Comparison of ENCODE assay signal across 8 mouse cellular contexts in the genomic region with DNA sequence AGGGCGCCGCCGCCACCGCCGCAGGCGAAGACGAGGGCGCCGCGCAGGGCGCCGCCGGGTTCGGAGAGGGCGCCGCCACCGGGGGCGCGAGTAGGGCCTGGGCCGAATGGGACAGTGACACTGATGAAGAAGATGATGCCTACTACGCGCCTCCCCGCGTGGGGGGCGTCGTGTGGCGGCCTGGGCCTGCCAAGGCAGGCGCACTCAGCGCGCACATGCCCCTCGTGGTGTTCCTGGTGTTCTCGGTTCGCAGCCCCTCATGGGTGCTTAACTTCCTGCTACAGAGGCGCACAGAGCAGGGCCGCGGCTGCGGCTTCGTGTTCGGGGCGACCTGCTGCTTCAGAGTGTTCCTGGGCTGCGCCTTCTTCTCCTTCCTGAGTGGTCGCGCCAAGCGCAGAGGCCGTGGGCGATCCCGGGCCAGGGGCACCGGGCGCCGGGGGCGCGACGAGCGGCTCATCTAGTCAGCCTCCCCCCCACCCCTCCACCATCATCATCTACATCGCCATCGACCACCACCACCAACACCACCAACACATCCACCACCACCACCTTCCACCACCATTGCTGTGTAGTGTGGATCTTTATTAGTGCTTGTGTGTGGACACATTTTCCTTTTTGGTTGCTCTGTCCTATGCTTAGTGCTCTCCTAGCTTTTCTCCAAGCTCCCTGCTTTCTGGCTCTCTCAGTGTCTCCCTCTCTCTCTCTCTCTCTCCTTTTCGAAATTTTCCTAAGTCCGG. TPM values are rescaled to one million over a fixed set of nuclear protein-coding genes. Genes with fewer than 3 reads are reported as not detected.
DNase-seq lines count a peak whose midpoint lies in the region; ATAC-seq lines count a peak whose summit lies in the region.

No protein-coding gene starts in this region.

- H3K9me3 ChIP-seq in embryonic facial prominence, embryonic 11.5 days (replicated peaks; ENCODE audit: control insufficient read depth, low read length) = no peaks in the 10 kb centered on the region
- H3K9me3 ChIP-seq in hindbrain, embryonic 15.5 days = no peaks in the 10 kb centered on the region
- no peaks in the 10 kb centered on the region; the same call in 1 of the 2 replicates for H3K9me3 ChIP-seq in liver, embryonic 13.5 days (replicated peaks)
- H3K9me3 ChIP-seq in neural tube, embryonic 13.5 days = no peaks in the 10 kb centered on the region

- 50% methylated on average over 50 of the region's 58 CpGs for WGBS in embryonic facial prominence, embryonic 11.5 days
- 41% methylated on average over 55 of the region's 58 CpGs for WGBS in hindbrain, embryonic 15.5 days
- 31% methylated on average over 56 of the region's 58 CpGs for WGBS in liver, embryonic 13.5 days (ENCODE audit: insufficient replicate concordance)
- 50% methylated on average over 58 of the region's 58 CpGs for WGBS in neural tube, embryonic 13.5 days

- H3K4me1 ChIP-seq in embryonic facial prominence, embryonic 11.5 days (ENCODE audit: control insufficient read depth, insufficient read depth, low read length) = no peaks in the 10 kb centered on the region
- peaks cover 42% of the 10 kb centered on the region for H3K4me1 ChIP-seq in hindbrain, embryonic 15.5 days (replicated peaks)
- H3K4me1 ChIP-seq in liver, embryonic 13.5 days (replicated peaks) = peaks cover 57% of the 10 kb centered on the region
- H3K4me1 ChIP-seq in neural tube, embryonic 13.5 days (replicated peaks) = peaks cover 46% of the 10 kb centered on the region

- peak overlapping the region; percentile 66 for H3K4me2 ChIP-seq in embryonic facial prominence, embryonic 11.5 days (ENCODE audit: low read depth, low read length)
- H3K4me2 ChIP-seq in hindbrain, embryonic 15.5 days = peak overlapping the region; percentile 57
- H3K4me2 ChIP-seq in liver, embryonic 13.5 days = peak overlapping the region; percentile 98
- H3K4me2 ChIP-seq in neural tube, embryonic 13.5 days = peak overlapping the region; percentile 71

- peak; percentile 96 for DNase-seq in heart, adult 11 months
- DNase-seq in heart, adult 9 months (ENCODE audit: low spot score in 2 of 2) = no peak
- peak; percentile 34 for DNase-seq in Muller cell, postnatal 12 days (ENCODE audit: inconsistent ontology term)
- peak; percentile 47 for DNase-seq in embryonic facial prominence, embryonic 11.5 days (ENCODE audit: low spot score)
- DNase-seq in liver, embryonic 13.5 days = peak; percentile 39
- no peak for DNase-seq in MN1 (ENCODE audit: low spot score)

- peak overlapping the region; percentile 97 for H3K4me3 ChIP-seq in embryonic facial prominence, embryonic 11.5 days (ENCODE audit: low read depth, low read length)
- H3K4me3 ChIP-seq in hindbrain, embryonic 15.5 days = peak overlapping the region; percentile 99
- H3K4me3 ChIP-seq in liver, embryonic 13.5 days (replicated peaks) = peak overlapping the region; percentile 96
- peak overlapping the region; percentile 98 for H3K4me3 ChIP-seq in neural tube, embryonic 13.5 days

- H3K9ac ChIP-seq in embryonic facial prominence, embryonic 11.5 days (replicated peaks; ENCODE audit: low read length) = peak overlapping the region; percentile 100
- H3K9ac ChIP-seq in hindbrain, embryonic 15.5 days = peak overlapping the region; percentile 100
- peak overlapping the region; percentile 97 for H3K9ac ChIP-seq in liver, embryonic 13.5 days
- H3K9ac ChIP-seq in neural tube, embryonic 13.5 days = peak overlapping the region; percentile 100

- peak overlapping the region; percentile 99 for H3K27ac ChIP-seq in embryonic facial prominence, embryonic 11.5 days (replicated peaks; ENCODE audit: low read depth, low read length)
- H3K27ac ChIP-seq in hindbrain, embryonic 15.5 days (replicated peaks) = peak overlapping the region; percentile 99
- peak overlapping the region; percentile 91 for H3K27ac ChIP-seq in liver, embryonic 13.5 days
- peak overlapping the region; percentile 100 for H3K27ac ChIP-seq in neural tube, embryonic 13.5 days (replicated peaks)

- H3K36me3 ChIP-seq in embryonic facial prominence, embryonic 11.5 days (replicated peaks; ENCODE audit: control insufficient read depth, insufficient read depth, low read depth, low read length) = no peaks in the 10 kb centered on the region
- H3K36me3 ChIP-seq in hindbrain, embryonic 15.5 days = no peaks in the 10 kb centered on the region
- 0 out of 2 replicates have a peak, but pooled peaks cover 8% of the 10 kb centered on the region for H3K36me3 ChIP-seq in liver, embryonic 13.5 days
- H3K36me3 ChIP-seq in neural tube, embryonic 13.5 days = no peaks in the 10 kb centered on the region

- ATAC-seq in embryonic facial prominence, embryonic 11.5 days (replicated peaks; ENCODE audit: insufficient number of reproducible peaks, low FRiP score, low TSS enrichment, low read depth) = peak; percentile 21
- ATAC-seq in hindbrain, embryonic 15.5 days (ENCODE audit: low FRiP score, low read depth) = peak; percentile 49
- ATAC-seq in liver, embryonic 13.5 days (ENCODE audit: low read depth) = peak; percentile 3; the same call in 1 of the 2 replicates
- peak; percentile 6; the same call in 1 of the 2 replicates for ATAC-seq in neural tube, embryonic 13.5 days (ENCODE audit: low read depth)

- no peaks in the 10 kb centered on the region for H3K27me3 ChIP-seq in embryonic facial prominence, embryonic 11.5 days (ENCODE audit: control insufficient read depth, insufficient read depth, low read length)
- no peaks in the 10 kb centered on the region for H3K27me3 ChIP-seq in hindbrain, embryonic 15.5 days
- H3K27me3 ChIP-seq in liver, embryonic 13.5 days = no peaks in the 10 kb centered on the region
- H3K27me3 ChIP-seq in neural tube, embryonic 13.5 days = no peaks in the 10 kb centered on the region

RNA-seq across cellular contexts. Expression of gene Gm20721, which starts 17.4 kb away (rescaled TPM):
- 17.5 and 23.1 TPM in 2 replicates for polyA plus RNA-seq in embryonic facial prominence, embryonic 11.5 days (2014; fragmentation: Nextera tagmentation; extraction: Ambion mirVana)
- polyA plus RNA-seq in hindbrain, embryonic 15.5 days (2015; fragmentation: Nextera tagmentation; extraction: Ambion mirVana) = 11.8 and 13.1 TPM in 2 replicates
- polyA plus RNA-seq in liver, embryonic 13.5 days (2015; fragmentation: Nextera tagmentation; extraction: Ambion mirVana) = 36.1 and 43.2 TPM in 2 replicates
- polyA plus RNA-seq in neural tube, embryonic 13.5 days (2015; fragmentation: Nextera tagmentation; extraction: Ambion mirVana) = 14.3 and 28.0 TPM in 2 replicates

RNA-seq across cellular contexts. Expression of gene Gnas, which starts 45.0 kb away (rescaled TPM):
- 1,377 and 1,397 TPM in 2 replicates for polyA plus RNA-seq in embryonic facial prominence, embryonic 11.5 days (2014; fragmentation: Nextera tagmentation; extraction: Ambion mirVana)
- polyA plus RNA-seq in hindbrain, embryonic 15.5 days (2015; fragmentation: Nextera tagmentation; extraction: Ambion mirVana) = 1,606 and 1,659 TPM in 2 replicates
- 343 and 362 TPM in 2 replicates for polyA plus RNA-seq in liver, embryonic 13.5 days (2015; fragmentation: Nextera tagmentation; extraction: Ambion mirVana)
- 1,617 and 1,631 TPM in 2 replicates for polyA plus RNA-seq in neural tube, embryonic 13.5 days (2015; fragmentation: Nextera tagmentation; extraction: Ambion mirVana)

Comparison
In these comparisons a context has a peak if more than half of its experiments do, and no peak if none do; other contexts are left out.
1. DNase-seq: peak in heart, adult 11 months (single experiment), Muller cell, postnatal 12 days (single experiment), embryonic facial prominence, embryonic 11.5 days (single experiment) and liver, embryonic 13.5 days (single experiment); none in heart, adult 9 months (0 of 2) and MN1 (single experiment).
2. Peak in every context shown above with its lines, with median percentiles within 50 percentile points of each other: ATAC-seq, H3K27ac ChIP-seq, H3K4me2 ChIP-seq, H3K4me3 ChIP-seq and H3K9ac ChIP-seq.